Mouse (Mus musculus) liver, embryonic 15.5 days (tissue): Measurements from ENCODE around the gene Rbm41. TPM values are rescaled to one million over a fixed set of nuclear protein-coding genes. Genes with fewer than 3 reads are reported as not detected.

Source experiments
- ATAC-seq: fragments of 200-750 bp; cut with Nextera tagmentation; 2 replicates; pipeline ENCODE4 v1.8.0; 2017; ENCODE audit warnings: moderate number of reproducible peaks, mild to moderate bottlenecking, moderate library complexity; ENCODE audit not compliant: insufficient read depth
- H3K27ac ChIP-seq: fragments of 300-500 bp; sonication (generic); replicated peaks from 2 replicates; pipeline ENCODE4 v1.5.1; 2015; ENCODE audit warnings: mild to moderate bottlenecking, inconsistent platforms
- H3K27me3 ChIP-seq: fragments of 300-500 bp; sonication (generic); 2 replicates; pipeline ENCODE4 v1.6.1; 2015; ENCODE audit warnings: mild to moderate bottlenecking, inconsistent platforms
- H3K36me3 ChIP-seq: fragments of 300-500 bp; sonication (generic); replicated peaks from 2 replicates; pipeline ENCODE4 v1.6.1; 2015; ENCODE audit warnings: moderate library complexity, mild to moderate bottlenecking, inconsistent platforms
- H3K4me1 ChIP-seq: fragments of 300-500 bp; sonication (generic); replicated peaks from 2 replicates; pipeline ENCODE4 v1.6.1; 2015; ENCODE audit warnings: inconsistent platforms
- H3K4me2 ChIP-seq: fragments of 300-500 bp; sonication (generic); 2 replicates; pipeline ENCODE4 v1.6.1; 2015; ENCODE audit warnings: moderate library complexity, mild to moderate bottlenecking, inconsistent platforms
- H3K4me3 ChIP-seq: fragments of 300-500 bp; sonication (generic); replicated peaks from 2 replicates; pipeline ENCODE4 v1.5.1; 2015; ENCODE audit warnings: mild to moderate bottlenecking, inconsistent platforms
- H3K9ac ChIP-seq: fragments of 300-500 bp; sonication (generic); 2 replicates; pipeline ENCODE4 v1.6.1; 2015; ENCODE audit warnings: moderate library complexity, mild to moderate bottlenecking, inconsistent platforms
- H3K9me3 ChIP-seq: fragments of 300-500 bp; sonication (generic); replicated peaks from 2 replicates; pipeline ENCODE4 v1.6.1; 2016; ENCODE audit warnings: inconsistent platforms
- WGBS: fragments of 180-500 bp; shearing (Covaris S2); methylation state at CpG from one replicate; pipeline ENCODE4 v1.1.7; 2015; ENCODE audit warnings: mixed read lengths; ENCODE audit not compliant: insufficient replicate concordance; 5-methylcytosine and 5-hydroxymethylcytosine counted together
- polyA plus RNA-seq: library from polyadenylated mRNA; unstranded; fragments of >200 nt; fragmentation: Nextera tagmentation; extraction: Ambion mirVana; gene quantifications from 2 replicates; pipeline ENCODE4 v1.2.1, GENCODE M21; 2015

The Rbm41 gene
- polyA plus RNA-seq, 1 experiment from 2014 or later: 1.2 TPM

- H3K4me1 ChIP-seq: no peaks in the 10 kb centered on the region
- peak overlapping the region; percentile 71 for H3K4me2 ChIP-seq
- no peaks in the 10 kb centered on the region for H3K9me3 ChIP-seq
- peak overlapping the region; percentile 57 for H3K4me3 ChIP-seq
- H3K9ac ChIP-seq: no peak overlapping the region
- peaks cover 5% of the 10 kb centered on the region; the same call in 1 of the 2 replicates for H3K27me3 ChIP-seq
- H3K36me3 ChIP-seq: no peaks in the 10 kb centered on the region
- WGBS: 18% methylated on average over 15 of the region's 15 CpGs
- no peak for ATAC-seq
- H3K27ac ChIP-seq: 0 out of 2 replicates have a peak overlapping the region, but pooled peaks have one; percentile 33
These were observed 128.1 kb downstream of the Rbm41 start for GRCm38 (mm10) chrX:139870300-139870711.

GRCm38 (mm10) chrX:139859402-139859801 lies 139.0 kb downstream of the Rbm41 start:
- Histone ChIP-seq H3K9ac (no peak overlapping the region), H3K9me3 (no peaks in the 10 kb centered on the region), H3K4me3 (no peak overlapping the region), H3K36me3 (no peaks in the 10 kb centered on the region), H3K4me1 (no peaks in the 10 kb centered on the region), H3K27me3 (no peaks in the 10 kb centered on the region), H3K27ac (no peak overlapping the region), H3K4me2 (no peak overlapping the region)
- WGBS: 63% methylated on average over 5 of the region's 5 CpGs
- ATAC-seq: no peak

GRCm38 (mm10) chrX:139854795-139855194 lies 143.6 kb downstream of the Rbm41 start:
- Histone ChIP-seq H3K36me3 (no peaks in the 10 kb centered on the region), H3K4me3 (no peak overlapping the region), H3K4me1 (no peaks in the 10 kb centered on the region), H3K27me3 (no peaks in the 10 kb centered on the region), H3K9me3 (no peaks in the 10 kb centered on the region), H3K4me2 (no peak overlapping the region), H3K27ac (no peak overlapping the region), H3K9ac (no peak overlapping the region)
- ATAC-seq: no peak
- 74% methylated on average over 4 of the region's 4 CpGs for WGBS

GRCm38 (mm10) chrX:139841091-139841490 lies 157.3 kb downstream of the Rbm41 start:
- WGBS: 53% methylated on average over 6 of the region's 6 CpGs
- Histone ChIP-seq H3K9ac (no peak overlapping the region), H3K9me3 (no peaks in the 10 kb centered on the region), H3K27me3 (no peaks in the 10 kb centered on the region), H3K4me2 (no peak overlapping the region), H3K4me1 (no peaks in the 10 kb centered on the region), H3K36me3 (no peaks in the 10 kb centered on the region), H3K27ac (no peak overlapping the region), H3K4me3 (no peak overlapping the region)
- ATAC-seq: no peak

Other genes with a start within 250 kb of the Rbm41 start
- gene Ripply1, start 216.2 kb downstream of the Rbm41 start, polyA plus RNA-seq: not detected in 2 replicates
- gene Cldn2, start 197.8 kb downstream of the Rbm41 start, polyA plus RNA-seq: 0.73 and 0.85 TPM in 2 replicates
- gene Morc4, start 126.9 kb downstream of the Rbm41 start, polyA plus RNA-seq: 35.5 and 43.0 TPM in 2 replicates
- 1.5 TPM in 2 replicates for gene Nup62cl, start 64.1 kb upstream of the Rbm41 start, polyA plus RNA-seq
- gene Pih1h3b, start 64.3 kb upstream of the Rbm41 start, polyA plus RNA-seq: not detected in 2 replicates